9 mouse cellular contexts compared by ENCODE assay signal in the genomic region with DNA sequence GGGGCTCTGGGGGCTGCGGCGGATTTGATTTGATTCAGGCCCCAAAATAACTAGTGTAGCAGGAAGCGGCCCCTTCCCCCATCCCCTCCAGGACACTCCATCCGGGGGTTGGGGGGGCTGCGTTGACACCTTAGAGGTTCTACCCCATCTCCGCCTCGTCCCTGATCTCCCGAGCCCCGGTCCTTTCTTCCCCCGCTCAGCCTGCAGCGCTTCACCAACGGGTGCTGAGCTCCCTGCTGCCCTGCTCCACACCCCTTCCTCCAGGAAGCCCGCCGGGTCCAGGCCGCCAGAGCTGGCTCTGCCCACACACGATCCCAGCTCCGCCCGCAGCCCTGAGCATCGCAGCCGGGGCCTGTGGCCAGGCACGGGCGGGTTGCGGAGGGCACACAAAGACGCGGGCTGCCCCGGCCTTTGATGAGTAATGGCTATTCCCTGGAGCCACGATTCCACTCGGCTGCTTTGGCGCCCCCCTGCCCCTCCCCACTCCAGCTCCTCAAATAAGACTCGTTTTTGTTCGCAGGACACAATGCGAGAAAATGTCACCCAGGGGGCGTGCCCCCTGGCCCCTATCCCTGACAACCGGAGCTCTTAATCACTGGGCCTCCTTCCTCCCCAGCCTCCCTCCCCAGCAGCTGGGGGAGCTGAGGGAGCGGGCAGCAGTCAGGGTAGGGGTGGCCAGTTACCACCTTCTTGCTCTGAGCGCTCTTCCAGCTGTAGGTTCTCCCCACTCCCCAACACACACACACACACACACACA. TPM values are rescaled to one million over a fixed set of nuclear protein-coding genes. Genes with fewer than 3 reads are reported as not detected.
DNase-seq lines count a peak whose midpoint lies in the region; ATAC-seq and TF ChIP-seq lines count a peak whose summit lies in the region.
"Had no signal": no experiment of that assay in that cellular context is flagged by ENCODE, and none has a peak within 500 bp of the region (broad histone marks: within the 10 kb centered on the region; RNA-seq: fewer than 3 reads in every experiment).

No protein-coding gene starts in this region.

- H3K27ac ChIP-seq in heart, embryonic 13.5 days (replicated peaks): no peak overlapping the region
- H3K27ac ChIP-seq in forebrain, postnatal 0 days (ENCODE audit: low read depth, low read length): no peak overlapping the region
- no peak overlapping the region for H3K27ac ChIP-seq in midbrain, embryonic 15.5 days
- H3K27ac ChIP-seq: heart, adult 2 months had no signal

- peaks cover 90% of the 10 kb centered on the region for H3K27me3 ChIP-seq in heart, embryonic 13.5 days (replicated peaks)
- peaks cover 8% of the 10 kb centered on the region for H3K27me3 ChIP-seq in forebrain, postnatal 0 days (ENCODE audit: insufficient read depth, low read length)
- H3K27me3 ChIP-seq in midbrain, embryonic 15.5 days (replicated peaks): peaks cover 38% of the 10 kb centered on the region

- peaks cover 58% of the 10 kb centered on the region for H3K4me1 ChIP-seq in heart, embryonic 13.5 days
- H3K4me1 ChIP-seq in forebrain, postnatal 0 days (ENCODE audit: insufficient read depth): peaks cover 4% of the 10 kb centered on the region; the same call in 1 of the 2 replicates
- H3K4me1 ChIP-seq in midbrain, embryonic 15.5 days: peaks cover 16% of the 10 kb centered on the region

- H3K9me3 ChIP-seq in heart, embryonic 13.5 days: no peaks in the 10 kb centered on the region
- no peaks in the 10 kb centered on the region for H3K9me3 ChIP-seq in forebrain, postnatal 0 days (ENCODE audit: low read length)
- H3K9me3 ChIP-seq in midbrain, embryonic 15.5 days: no peaks in the 10 kb centered on the region

- no peak for TF ChIP-seq CTCF in forebrain, postnatal 0 days (IDR thresholded peaks at IDR 0.05; ENCODE audit: low read depth)

- peak overlapping the region; percentile 62 for H3K4me2 ChIP-seq in heart, embryonic 13.5 days
- H3K4me2 ChIP-seq in forebrain, postnatal 0 days (ENCODE audit: low read depth): 0 out of 2 replicates have a peak overlapping the region, but pooled peaks have one; percentile 10
- peak overlapping the region; percentile 36 for H3K4me2 ChIP-seq in midbrain, embryonic 15.5 days

- no peak for ATAC-seq in heart, embryonic 13.5 days (ENCODE audit: extremely low read depth, insufficient number of reproducible peaks, low FRiP score, low TSS enrichment)
- peak; percentile 25; the same call in 1 of the 2 replicates for ATAC-seq in forebrain, postnatal 0 days
- ATAC-seq in midbrain, embryonic 15.5 days (replicated peaks): no peak

- 2% methylated on average over 35 of the region's 36 CpGs for WGBS in heart, embryonic 13.5 days
- WGBS in forebrain, postnatal 0 days: 3% methylated on average over 36 of the region's 36 CpGs
- WGBS in midbrain, embryonic 15.5 days: 2% methylated on average over 36 of the region's 36 CpGs

- H3K36me3 ChIP-seq in heart, embryonic 13.5 days: no peaks in the 10 kb centered on the region
- H3K36me3 ChIP-seq in forebrain, postnatal 0 days (ENCODE audit: insufficient read depth): no peaks in the 10 kb centered on the region
- no peaks in the 10 kb centered on the region for H3K36me3 ChIP-seq in midbrain, embryonic 15.5 days (replicated peaks)

- peak overlapping the region; percentile 37 for H3K9ac ChIP-seq in heart, embryonic 13.5 days
- no peak overlapping the region for H3K9ac ChIP-seq in forebrain, postnatal 0 days
- H3K9ac ChIP-seq in midbrain, embryonic 15.5 days: no peak overlapping the region; the same call in 1 of the 2 replicates

- H3K4me3 ChIP-seq in heart, embryonic 13.5 days: peak overlapping the region; percentile 30
- no peak overlapping the region for H3K4me3 ChIP-seq in forebrain, postnatal 0 days (ENCODE audit: low read depth, low read length)
- H3K4me3 ChIP-seq in midbrain, embryonic 15.5 days: peak overlapping the region; percentile 10; the same call in 1 of the 2 replicates
- H3K4me3 ChIP-seq: heart, adult 2 months had no signal

- intact Hi-C loops in gastrocnemius, postnatal 36 days (cut with DNase I): loop anchor here (5.0 to 10.0 kb wide), 2 partner anchors 68 to 261 kb away; partner anchors contain the start of gene Slc35b1

- DNase-seq in heart, adult 8-10 months (ENCODE audit: low spot score): no peak
- DNase-seq in MN1 (ENCODE audit: low spot score): peak; percentile 88
- peak; percentile 16 for DNase-seq in forebrain, postnatal 0 days
- no peak for DNase-seq in gastrocnemius, adult 18-20 months (ENCODE audit: low spot score)
- DNase-seq in frontal cortex, postnatal 36 days (ENCODE audit: low spot score in 2 of 2): no peak
- DNase-seq in gastrocnemius, postnatal 36 days: no peak
- DNase-seq: heart, adult 2 months had no signal

RNA-seq across cellular contexts. Expression of gene Phb, which starts 21.2 kb away (rescaled TPM):
- polyA plus RNA-seq in heart, embryonic 13.5 days (2015; fragmentation: Nextera tagmentation; extraction: Ambion mirVana): 241 and 267 TPM in 2 replicates
- 100 to 1,000 TPM; 379 to 441 (median 399) TPM for total RNA-seq in heart, adult 8-10 months (2022)
- total RNA-seq in forebrain, postnatal 0 days (2014; rRNA removed): 130 and 149 TPM in 2 replicates
- 192 and 197 TPM in 2 replicates for polyA plus RNA-seq in forebrain, postnatal 0 days (2015; fragmentation: Nextera tagmentation; extraction: Ambion mirVana)
- polyA plus RNA-seq in midbrain, embryonic 15.5 days (2015; fragmentation: Nextera tagmentation; extraction: Ambion mirVana): 166 and 185 TPM in 2 replicates
- total RNA-seq in gastrocnemius, adult 18-20 months (2021): 100 to 1,000 TPM; 151 to 168 TPM
- 100 to 1,000 TPM; 166 to 175 TPM for total RNA-seq in gastrocnemius, postnatal 36 days (2021)

RNA-seq across cellular contexts. Expression of gene Ngfr, which starts 58.0 kb away (rescaled TPM):
- 3.3 and 4.9 TPM in 2 replicates for polyA plus RNA-seq in heart, embryonic 13.5 days (2015; fragmentation: Nextera tagmentation; extraction: Ambion mirVana)
- total RNA-seq in heart, adult 8-10 months (2022): under 1 TPM; 0.29 to 0.52 (median 0.47) TPM
- total RNA-seq in forebrain, postnatal 0 days (2014; rRNA removed): 5.8 and 8.2 TPM in 2 replicates
- polyA plus RNA-seq in forebrain, postnatal 0 days (2015; fragmentation: Nextera tagmentation; extraction: Ambion mirVana): 4.5 and 6.0 TPM in 2 replicates
- 14.0 and 15.4 TPM in 2 replicates for polyA plus RNA-seq in midbrain, embryonic 15.5 days (2015; fragmentation: Nextera tagmentation; extraction: Ambion mirVana)
- total RNA-seq in gastrocnemius, adult 18-20 months (2021): under 1 TPM; 0.34 to 0.38 TPM
- total RNA-seq in gastrocnemius, postnatal 36 days (2021): under 1 TPM; 0.27 to 0.48 TPM

Comparison
In these comparisons a context has a peak if more than half of its experiments do, and no peak if none do; other contexts are left out.
1. H3K4me2 ChIP-seq: peak in every context shown above with its lines; median percentile 62 in heart, embryonic 13.5 days; 36 in midbrain, embryonic 15.5 days; 10 in forebrain, postnatal 0 days.
2. DNase-seq: peak in MN1 (single experiment) and forebrain, postnatal 0 days (single experiment); none in heart, adult 8-10 months (single experiment), gastrocnemius, adult 18-20 months (single experiment), frontal cortex, postnatal 36 days (0 of 2) and gastrocnemius, postnatal 36 days (0 of 2).